Mouse (Mus musculus): ENCODE results near the gene Runx2. TPM values are rescaled to one million over a fixed set of nuclear protein-coding genes. Genes with fewer than 3 reads are reported as not detected.

Runx2 gene
- polyA plus RNA-seq, 1 experiment from 2014 or later, result 2.2 TPM

DNA sequence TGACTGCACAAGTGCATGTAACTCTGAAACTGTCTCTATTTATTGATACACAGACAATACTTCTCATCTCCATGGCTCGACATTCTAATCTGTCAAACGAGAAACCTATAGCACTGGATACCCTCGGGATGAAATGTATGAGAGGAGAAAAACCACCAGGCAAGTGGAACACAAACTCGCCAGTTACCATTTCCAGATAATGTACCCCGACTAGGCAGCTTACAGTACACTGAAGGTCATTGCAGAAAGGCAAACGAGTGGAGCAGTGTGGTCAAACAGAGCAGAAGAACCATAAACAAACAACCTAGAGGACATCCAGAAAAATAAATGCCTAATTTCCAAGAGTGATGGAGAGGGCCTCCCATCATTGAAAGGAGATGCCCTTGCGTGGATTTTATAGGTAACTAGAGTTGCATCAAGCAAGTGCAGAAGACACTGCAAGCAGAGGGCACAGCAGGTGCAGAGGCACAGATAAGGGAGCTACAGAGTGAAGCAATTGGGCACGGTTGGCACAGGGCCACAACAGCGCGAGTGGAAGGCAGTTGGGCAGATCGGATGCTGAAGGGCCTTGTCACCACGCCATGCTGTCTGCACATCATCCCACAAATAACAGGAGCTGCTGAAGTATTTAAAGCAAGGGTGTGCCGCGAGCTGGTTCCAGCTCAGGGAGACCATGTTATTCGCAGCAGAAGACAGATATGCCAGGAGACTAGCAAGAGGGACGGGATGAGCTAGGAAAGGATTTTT lies 142.5 kb downstream of the Runx2 start:
- Histone ChIP-seq H3K4me3 (ENCODE audit: low read depth, low read length) (no peak overlapping the region), H3K9ac (ENCODE audit: low read length) (no peak overlapping the region), H3K27ac (ENCODE audit: low read depth, low read length) (no peak overlapping the region), H3K9me3 (ENCODE audit: control insufficient read depth, low read length) (no peaks in the 10 kb centered on the region), H3K27me3 (ENCODE audit: control insufficient read depth, insufficient read depth, low read length) (no peaks in the 10 kb centered on the region), H3K4me1 (replicated peaks; ENCODE audit: control insufficient read depth, insufficient read depth, low read length) (peaks cover 6% of the 10 kb centered on the region; the same call in 1 of the 2 replicates), H3K4me2 (ENCODE audit: low read depth, low read length, severe bottlenecking) (no peak overlapping the region), H3K36me3 (ENCODE audit: control insufficient read depth, insufficient read depth, low read length) (no peaks in the 10 kb centered on the region)
- WGBS, result 92% methylated on average over 16 of the region's 16 CpGs
- ATAC-seq (replicated peaks; ENCODE audit: low FRiP score), result no peak
- DNase-seq (ENCODE audit: low spot score), result no peak

DNA sequence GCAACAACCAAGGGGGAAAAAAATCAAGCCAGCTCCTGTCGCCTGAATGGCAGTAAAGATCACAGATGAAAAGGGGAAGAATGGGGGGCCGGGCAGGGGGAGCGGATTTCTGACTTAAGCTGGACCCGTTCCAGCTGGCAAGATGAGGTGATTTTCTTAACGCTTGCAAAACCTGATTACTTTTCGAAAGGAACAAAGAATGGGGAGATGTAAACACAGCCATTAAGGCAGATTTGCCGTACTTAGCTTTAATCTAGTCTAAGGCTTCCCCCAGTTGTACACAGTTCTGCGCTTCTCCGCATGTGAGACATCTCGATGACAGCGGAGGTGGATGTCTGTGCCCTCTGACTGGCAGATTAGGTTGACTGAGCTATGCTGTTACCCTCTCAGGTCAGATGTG lies 144.6 kb downstream of the Runx2 start:
- Histone ChIP-seq H3K27me3 (ENCODE audit: control insufficient read depth, insufficient read depth, low read length) (no peaks in the 10 kb centered on the region), H3K4me1 (replicated peaks; ENCODE audit: control insufficient read depth, insufficient read depth, low read length) (peaks cover 6% of the 10 kb centered on the region; the same call in 1 of the 2 replicates), H3K36me3 (ENCODE audit: control insufficient read depth, insufficient read depth, low read length) (no peaks in the 10 kb centered on the region), H3K27ac (ENCODE audit: low read depth, low read length) (no peak overlapping the region), H3K4me3 (ENCODE audit: low read depth, low read length) (no peak overlapping the region), H3K9me3 (ENCODE audit: control insufficient read depth, low read length) (no peaks in the 10 kb centered on the region), H3K9ac (ENCODE audit: low read length) (no peak overlapping the region), H3K4me2 (ENCODE audit: low read depth, low read length, severe bottlenecking) (no peak overlapping the region)
- 31% methylated on average over 11 of the region's 11 CpGs for WGBS
- ATAC-seq (replicated peaks; ENCODE audit: low FRiP score) (no peak), DNase-seq (ENCODE audit: low spot score) (no peak)

DNA sequence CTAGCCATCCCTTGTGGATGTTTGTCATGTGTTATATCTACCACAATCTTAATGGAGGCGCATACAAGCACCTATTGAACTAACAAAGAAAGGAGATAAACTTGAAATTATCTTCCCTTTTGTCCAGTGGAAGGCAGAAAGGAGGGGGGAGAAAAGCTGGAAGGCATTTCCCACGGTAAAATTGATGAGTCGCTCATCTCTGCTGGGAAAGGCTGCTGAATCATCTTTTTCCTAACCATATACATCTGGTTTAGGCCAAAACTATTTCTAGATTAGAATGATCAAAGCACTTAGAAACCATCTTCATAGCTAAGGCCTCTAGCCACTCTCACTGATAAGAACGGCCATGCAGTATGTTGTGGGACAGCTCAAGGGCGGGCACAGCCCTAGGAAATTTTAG lies 147.3 kb downstream of the Runx2 start:
- no peak for ATAC-seq (replicated peaks; ENCODE audit: low FRiP score)
- Histone ChIP-seq H3K9ac (ENCODE audit: low read length) (no peak overlapping the region), H3K27me3 (ENCODE audit: control insufficient read depth, insufficient read depth, low read length) (no peaks in the 10 kb centered on the region), H3K4me2 (ENCODE audit: low read depth, low read length, severe bottlenecking) (no peak overlapping the region), H3K36me3 (ENCODE audit: control insufficient read depth, insufficient read depth, low read length) (no peaks in the 10 kb centered on the region), H3K4me3 (ENCODE audit: low read depth, low read length) (no peak overlapping the region), H3K9me3 (ENCODE audit: control insufficient read depth, low read length) (no peaks in the 10 kb centered on the region), H3K4me1 (replicated peaks; ENCODE audit: control insufficient read depth, insufficient read depth, low read length) (peaks cover 6% of the 10 kb centered on the region; the same call in 1 of the 2 replicates), H3K27ac (ENCODE audit: low read depth, low read length) (no peak overlapping the region)
- WGBS, result 83% methylated on average over 5 of the region's 5 CpGs
- no peak for DNase-seq (ENCODE audit: low spot score)

DNA sequence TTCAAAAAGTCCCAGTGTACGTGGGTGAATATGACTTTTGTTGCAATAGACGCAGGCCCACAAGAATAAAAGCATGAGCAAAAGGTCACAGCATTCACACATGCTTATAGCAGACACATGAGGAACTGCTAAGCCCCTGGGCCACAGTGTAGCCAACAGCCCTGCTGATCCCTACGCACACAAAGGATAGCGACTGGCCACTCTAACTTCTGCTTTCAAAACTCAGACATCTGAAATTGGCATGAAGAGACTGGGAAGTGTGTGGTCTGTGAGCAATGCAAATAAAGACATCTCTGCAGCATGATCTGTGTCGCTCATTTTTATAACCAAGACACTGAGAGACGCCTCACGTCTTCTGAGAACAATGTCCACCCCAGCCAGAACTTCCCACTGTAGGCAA lies 150.7 kb downstream of the Runx2 start:
- DNase-seq (ENCODE audit: low spot score), result no peak
- H3K27ac ChIP-seq (ENCODE audit: low read depth, low read length), result no peak overlapping the region
- H3K9me3 ChIP-seq (ENCODE audit: control insufficient read depth, low read length), result no peaks in the 10 kb centered on the region
- H3K4me1 ChIP-seq (replicated peaks; ENCODE audit: control insufficient read depth, insufficient read depth, low read length), result no peaks in the 10 kb centered on the region
- no peaks in the 10 kb centered on the region for H3K27me3 ChIP-seq (ENCODE audit: control insufficient read depth, insufficient read depth, low read length)
- ATAC-seq (replicated peaks; ENCODE audit: low FRiP score), result no peak
- H3K4me3 ChIP-seq (ENCODE audit: low read depth, low read length), result no peak overlapping the region
- H3K4me2 ChIP-seq (ENCODE audit: low read depth, low read length, severe bottlenecking), result no peak overlapping the region
- no peaks in the 10 kb centered on the region for H3K36me3 ChIP-seq (ENCODE audit: control insufficient read depth, insufficient read depth, low read length)
- WGBS, result 87% methylated on average over 7 of the region's 7 CpGs
- no peak overlapping the region for H3K9ac ChIP-seq (ENCODE audit: low read length)

DNA sequence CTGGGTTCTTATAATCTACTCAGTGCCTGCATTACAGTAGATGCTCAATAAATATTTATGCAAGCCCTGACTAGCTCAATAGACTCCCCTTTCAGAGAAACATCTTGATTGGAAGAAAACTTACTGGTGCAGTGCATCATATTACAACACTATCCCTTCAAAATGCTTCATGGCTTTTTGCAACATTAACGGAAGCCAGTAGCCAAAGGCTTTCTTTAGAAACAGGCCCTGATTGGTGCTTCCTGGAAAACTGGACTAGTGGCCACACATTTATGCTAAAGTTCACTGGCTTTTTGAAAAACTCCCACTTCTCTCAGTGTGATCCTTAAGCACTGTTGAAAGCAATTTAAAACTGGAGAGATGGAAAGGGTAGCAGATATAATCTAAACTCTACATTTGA lies 151.4 kb downstream of the Runx2 start:
- Histone ChIP-seq H3K4me3 (ENCODE audit: low read depth, low read length) (no peak overlapping the region), H3K36me3 (ENCODE audit: control insufficient read depth, insufficient read depth, low read length) (no peaks in the 10 kb centered on the region), H3K9me3 (ENCODE audit: control insufficient read depth, low read length) (no peaks in the 10 kb centered on the region), H3K27ac (ENCODE audit: low read depth, low read length) (no peak overlapping the region), H3K27me3 (ENCODE audit: control insufficient read depth, insufficient read depth, low read length) (no peaks in the 10 kb centered on the region), H3K4me2 (ENCODE audit: low read depth, low read length, severe bottlenecking) (no peak overlapping the region), H3K4me1 (replicated peaks; ENCODE audit: control insufficient read depth, insufficient read depth, low read length) (no peaks in the 10 kb centered on the region), H3K9ac (ENCODE audit: low read length) (no peak overlapping the region)
- ATAC-seq (replicated peaks; ENCODE audit: low FRiP score) (no peak), DNase-seq (ENCODE audit: low spot score) (no peak)
- WGBS, result 84% methylated on average over 1 of the region's 1 CpGs

DNA sequence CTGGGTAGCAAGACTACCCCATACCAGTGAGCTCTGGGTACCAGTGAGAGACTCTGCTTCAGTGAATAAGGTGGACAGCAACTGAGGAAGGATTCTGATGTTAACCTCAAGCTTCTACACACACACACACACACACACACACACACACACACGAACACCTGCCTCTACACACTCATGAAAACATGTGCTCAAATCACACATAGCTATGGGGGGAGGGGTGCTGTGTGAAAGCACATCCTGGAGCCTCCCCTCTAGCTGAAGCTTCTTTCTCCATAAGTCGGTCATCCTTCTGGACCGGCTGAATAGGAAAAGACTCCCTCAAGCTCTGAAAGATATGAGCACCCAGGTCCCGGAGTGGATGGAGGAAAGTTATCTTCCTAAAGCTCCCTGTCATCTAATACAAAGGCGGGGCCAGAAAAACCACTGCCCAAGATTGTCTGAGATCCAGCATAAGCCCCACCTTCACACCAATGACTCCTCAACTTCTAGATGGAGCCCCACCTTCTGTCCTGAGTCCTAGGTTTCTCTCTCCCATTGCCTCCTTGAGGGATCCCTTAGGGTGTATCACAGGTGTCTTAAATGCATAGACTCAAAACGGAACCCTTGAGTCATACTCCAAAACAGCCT lies 152.4 kb downstream of the Runx2 start:
- Histone ChIP-seq H3K36me3 (ENCODE audit: control insufficient read depth, insufficient read depth, low read length) (no peaks in the 10 kb centered on the region), H3K27me3 (ENCODE audit: control insufficient read depth, insufficient read depth, low read length) (no peaks in the 10 kb centered on the region), H3K9me3 (ENCODE audit: control insufficient read depth, low read length) (no peaks in the 10 kb centered on the region), H3K27ac (ENCODE audit: low read depth, low read length) (no peak overlapping the region), H3K4me1 (replicated peaks; ENCODE audit: control insufficient read depth, insufficient read depth, low read length) (no peaks in the 10 kb centered on the region), H3K4me2 (ENCODE audit: low read depth, low read length, severe bottlenecking) (no peak overlapping the region), H3K4me3 (ENCODE audit: low read depth, low read length) (no peak overlapping the region), H3K9ac (ENCODE audit: low read length) (no peak overlapping the region)
- WGBS, result 88% methylated on average over 6 of the region's 6 CpGs
- ATAC-seq (replicated peaks; ENCODE audit: low FRiP score) (no peak), DNase-seq (ENCODE audit: low spot score) (no peak)

DNA sequence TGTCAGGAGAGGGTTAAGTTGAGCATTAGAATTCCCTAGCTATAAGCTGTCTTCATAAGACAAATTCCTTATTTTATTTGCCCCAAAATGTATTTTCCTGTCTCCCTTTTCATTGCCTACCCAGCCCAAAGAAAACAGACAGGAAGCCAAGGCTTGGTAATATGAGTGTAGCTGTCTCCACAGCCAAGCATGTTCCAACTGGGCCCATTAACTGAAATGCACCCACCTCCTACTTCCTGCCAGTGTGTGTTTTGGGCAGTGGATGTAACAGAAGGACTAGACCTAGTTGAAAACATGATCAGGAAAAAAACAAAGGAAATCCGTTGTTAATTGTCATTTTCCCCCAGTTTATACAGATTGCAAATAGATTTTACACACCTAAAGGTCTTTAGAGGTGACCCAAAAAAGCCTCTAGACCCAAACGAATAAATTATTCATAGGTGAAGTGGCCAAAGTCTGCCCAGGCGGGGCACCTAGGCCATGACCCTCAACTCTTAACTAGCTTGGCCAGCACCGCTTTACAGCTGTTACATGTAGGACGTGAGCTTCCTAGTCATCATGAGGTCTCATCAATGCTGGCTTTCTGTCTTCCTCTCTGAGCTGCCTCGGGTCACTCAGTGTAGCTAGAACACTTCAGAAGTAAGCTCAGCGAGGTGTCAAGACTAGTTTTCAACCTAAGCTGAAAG lies 154.3 kb downstream of the Runx2 start:
- ATAC-seq (replicated peaks; ENCODE audit: low FRiP score) (no peak), DNase-seq (ENCODE audit: low spot score) (no peak)
- Histone ChIP-seq H3K36me3 (ENCODE audit: control insufficient read depth, insufficient read depth, low read length) (no peaks in the 10 kb centered on the region), H3K4me1 (replicated peaks; ENCODE audit: control insufficient read depth, insufficient read depth, low read length) (no peaks in the 10 kb centered on the region), H3K4me3 (ENCODE audit: low read depth, low read length) (no peak overlapping the region), H3K9me3 (ENCODE audit: control insufficient read depth, low read length) (no peaks in the 10 kb centered on the region), H3K9ac (ENCODE audit: low read length) (no peak overlapping the region), H3K4me2 (ENCODE audit: low read depth, low read length, severe bottlenecking) (no peak overlapping the region), H3K27ac (ENCODE audit: low read depth, low read length) (no peak overlapping the region), H3K27me3 (ENCODE audit: control insufficient read depth, insufficient read depth, low read length) (no peaks in the 10 kb centered on the region)
- 74% methylated on average over 7 of the region's 7 CpGs for WGBS

DNA sequence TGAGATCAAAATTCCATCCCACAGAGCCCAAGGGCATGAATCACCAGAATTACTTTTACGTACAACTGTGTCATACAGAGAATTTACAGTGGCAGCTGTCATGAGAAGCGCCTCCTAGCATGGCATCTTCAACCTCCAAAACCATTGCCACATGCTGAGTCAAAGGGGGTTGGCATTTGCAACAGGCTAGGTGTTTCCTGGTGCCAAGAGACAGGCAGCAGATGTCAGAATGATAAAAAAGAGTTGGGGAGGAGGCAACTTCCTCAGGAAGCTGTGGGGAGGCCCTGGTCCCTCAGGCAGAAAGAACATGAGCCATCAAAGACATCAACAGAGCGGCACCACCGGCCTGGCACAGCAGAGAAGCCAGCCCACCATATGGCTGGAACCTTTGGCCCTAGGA lies 160.1 kb downstream of the Runx2 start:
- H3K4me3 ChIP-seq (ENCODE audit: low read depth, low read length), result no peak overlapping the region
- no peaks in the 10 kb centered on the region for H3K4me1 ChIP-seq (replicated peaks; ENCODE audit: control insufficient read depth, insufficient read depth, low read length)
- no peak overlapping the region for H3K9ac ChIP-seq (ENCODE audit: low read length)
- 85% methylated on average over 4 of the region's 4 CpGs for WGBS
- no peak for ATAC-seq (replicated peaks; ENCODE audit: low FRiP score)
- no peaks in the 10 kb centered on the region for H3K27me3 ChIP-seq (ENCODE audit: control insufficient read depth, insufficient read depth, low read length)
- no peak for DNase-seq (ENCODE audit: low spot score)
- H3K27ac ChIP-seq (ENCODE audit: low read depth, low read length), result no peak overlapping the region
- no peaks in the 10 kb centered on the region for H3K9me3 ChIP-seq (ENCODE audit: control insufficient read depth, low read length)
- no peaks in the 10 kb centered on the region for H3K36me3 ChIP-seq (ENCODE audit: control insufficient read depth, insufficient read depth, low read length)
- H3K4me2 ChIP-seq (ENCODE audit: low read depth, low read length, severe bottlenecking), result no peak overlapping the region
